Mouse (Mus musculus) liver, embryonic 14.5 days (tissue): ENCODE measurements around the gene AI854703. TPM values are rescaled to one million over a fixed set of nuclear protein-coding genes. Genes with fewer than 3 reads are reported as not detected.
A peak's percentile ranks its signal among the peaks of the same experiment; 100 is the strongest.

Source experiments
- ATAC-seq: fragments of 200-750 bp; cut with Nextera tagmentation; 2 replicates; pipeline ENCODE4 v1.8.0; 2017; ENCODE audit warnings: moderate number of reproducible peaks, mild to moderate bottlenecking, moderate library complexity; ENCODE audit not compliant: insufficient read depth
- DNase-seq, 3 experiments: peaks; one replicate each; pipeline ENCODE4 v3.0.0-alpha.2; 2012 to 2013; ENCODE audit warnings: low read depth in 3 of 3, low spot score in 3 of 3
- H3K27ac ChIP-seq: fragments of 300-500 bp; sonication (generic); 2 replicates; pipeline ENCODE4 v1.5.1; 2014; ENCODE audit warnings: moderate library complexity, mild to moderate bottlenecking, control low read depth, inconsistent platforms
- H3K27me3 ChIP-seq: fragments of 300-500 bp; sonication (generic); 2 replicates; pipeline ENCODE4 v1.6.1; 2014; ENCODE audit warnings: mild to moderate bottlenecking, low read length, moderate library complexity; ENCODE audit not compliant: control insufficient read depth, insufficient read depth
- H3K36me3 ChIP-seq: fragments of 300-500 bp; sonication (generic); replicated peaks from 2 replicates; pipeline ENCODE4 v1.6.1; 2014; ENCODE audit warnings: low read depth; ENCODE audit not compliant: control insufficient read depth, insufficient read depth
- H3K4me1 ChIP-seq, 2 experiments: fragments of 200-500 bp in 1 of 2; fragments of 300-500 bp in 1 of 2; sonication (generic) in 1 of 2; replicated peaks; 2 replicates each; pipeline ENCODE4 v1.6.1; 2012 to 2014; ENCODE audit warnings: antibody characterized with exemption in 1 of 2, inconsistent platforms in 1 of 2, low read length in 1 of 2; ENCODE audit not compliant: control insufficient read depth in 2 of 2, insufficient read depth in 2 of 2
- H3K4me2 ChIP-seq: fragments of 300-500 bp; sonication (generic); 2 replicates; pipeline ENCODE4 v1.6.1; 2014; ENCODE audit warnings: low read depth, mild to moderate bottlenecking, control low read depth, moderate library complexity
- H3K4me3 ChIP-seq, 2 experiments: fragments of 200-500 bp in 1 of 2; fragments of 300-500 bp in 1 of 2; sonication (generic) in 1 of 2; 2 replicates each; pipeline ENCODE4 v1.5.1; 2012 to 2014; ENCODE audit warnings: low read depth in 2 of 2, low read length in 2 of 2, mild to moderate bottlenecking in 2 of 2, control low read depth in 1 of 2, inconsistent platforms in 1 of 2, moderate library complexity in 1 of 2; ENCODE audit not compliant: insufficient read depth in 1 of 2
- H3K9ac ChIP-seq: fragments of 300-500 bp; sonication (generic); replicated peaks from 2 replicates; pipeline ENCODE4 v1.6.1; 2014; ENCODE audit warnings: mild to moderate bottlenecking, control low read depth, moderate library complexity
- H3K9me3 ChIP-seq: fragments of 300-500 bp; sonication (generic); 2 replicates; pipeline ENCODE4 v1.6.1; 2016; ENCODE audit warnings: low read length, mixed read lengths; ENCODE audit not compliant: control insufficient read depth
- CTCF ChIP-seq: IDR thresholded peaks from 2 replicates; pipeline ENCODE4 v1.5.1; 2016; ENCODE audit warnings: antibody characterized with exemption, low read depth, control low read depth
- EP300 ChIP-seq: IDR thresholded peaks from 2 replicates; pipeline ENCODE4 v1.6.1; 2016; ENCODE audit warnings: antibody characterized with exemption, low read depth
- WGBS: fragments of 180-500 bp; shearing (Covaris S2); extraction: QIAGEN DNeasy Blood & Tissue Kit; methylation state at CpG from one replicate; pipeline ENCODE4 v1.1.7; 2014; ENCODE audit not compliant: insufficient replicate concordance; 5-methylcytosine and 5-hydroxymethylcytosine counted together
- polyA plus RNA-seq, 2 experiments: library from polyadenylated mRNA; depleted of rRNA in 1 of 2; stranded (reverse) in 1 of 2; unstranded in 1 of 2; fragments of >200 nt; fragmentation: Nextera tagmentation in 1 of 2; extraction: Ambion mirVana in 1 of 2; gene quantifications; 2 replicates each; pipeline versions ENCODE4 v1.2.1 to v1.2.3; 2012 to 2014

Gene AI854703
- 0.31 and 0.34 TPM in 2 replicates for polyA plus RNA-seq (2012; rRNA removed)
- 0.06 and 0.27 TPM in 2 replicates for polyA plus RNA-seq (2014; fragmentation: Nextera tagmentation; extraction: Ambion mirVana)

DNA sequence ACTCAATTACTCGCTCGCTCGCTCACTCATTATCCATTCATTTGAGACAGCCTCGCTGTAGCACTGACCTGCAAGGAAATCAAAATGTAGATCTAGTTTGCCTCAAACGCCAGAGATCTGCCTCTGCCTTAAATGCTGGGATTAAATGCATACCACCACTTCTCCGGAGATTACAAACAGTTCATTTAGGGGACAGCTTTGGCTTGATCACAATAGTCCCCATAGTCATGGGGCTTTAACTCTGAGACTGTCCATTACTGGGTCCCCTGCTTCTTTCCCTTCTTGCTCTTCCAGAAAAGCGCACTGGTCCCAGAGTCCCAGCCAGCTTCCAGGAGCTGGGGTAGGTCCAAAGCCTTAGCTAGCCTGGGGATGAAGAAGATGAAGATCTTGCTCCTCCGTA is at the start of gene AI854703:
TSS of gene AI854703 (plus strand) at position 301 of the 400 bp plus-strand sequence.
- no peaks in the 10 kb centered on the region for H3K9me3 ChIP-seq
- ATAC-seq, result no peak
- TF ChIP-seq CTCF (no peak), EP300 (no peak)
- peak within 1 kb of the TSS; percentile 32 to 44 for H3K4me3 ChIP-seq
- no peaks in the 10 kb centered on the region for H3K36me3 ChIP-seq
- H3K4me2 ChIP-seq, result peak within 1 kb of the TSS; percentile 64
- no peak within 1 kb of the TSS for H3K27ac ChIP-seq
- WGBS, result 48% methylated on average over 8 of the region's 8 CpGs
- DNase-seq, result no peak
- H3K4me1 ChIP-seq, result no peaks in the 10 kb centered on the region
- peaks cover 10% of the 10 kb centered on the region for H3K27me3 ChIP-seq
- no peak within 1 kb of the TSS for H3K9ac ChIP-seq

DNA sequence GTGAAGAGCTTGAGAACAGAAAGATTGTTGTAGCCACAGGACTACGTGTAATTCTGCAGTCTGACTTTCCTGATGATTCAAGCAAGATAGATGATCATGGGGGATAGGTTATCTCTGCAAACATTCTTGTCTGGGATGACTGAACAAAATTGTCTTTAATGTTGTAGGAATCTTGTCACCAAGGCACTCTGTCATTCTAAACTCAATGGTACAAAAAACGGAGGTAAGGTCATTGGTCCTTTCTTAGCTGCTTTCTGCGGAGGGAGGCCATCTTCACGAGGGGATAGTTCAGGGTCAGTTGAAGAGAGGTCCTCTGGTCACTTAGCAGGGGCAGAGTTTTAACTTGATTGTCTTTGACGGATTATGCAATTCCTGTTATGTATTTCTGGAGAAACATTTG is 47.8 kb upstream of the AI854703 start:
- H3K27me3 ChIP-seq, result no peaks in the 10 kb centered on the region
- H3K4me1 ChIP-seq, result no peaks in the 10 kb centered on the region; a peak in 1 of 4 replicates
- 27% methylated on average over 5 of the region's 5 CpGs for WGBS
- no peak overlapping the region for H3K27ac ChIP-seq
- TF ChIP-seq CTCF, result no peak
- no peak for TF ChIP-seq EP300
- ATAC-seq (no peak), DNase-seq (no peak)
- H3K36me3 ChIP-seq, result no peaks in the 10 kb centered on the region
- H3K4me3 ChIP-seq, result no peak overlapping the region
- H3K9me3 ChIP-seq, result no peaks in the 10 kb centered on the region
- no peak overlapping the region for H3K4me2 ChIP-seq
- no peak overlapping the region for H3K9ac ChIP-seq

GRCm38 (mm10) chr6:48579215-48579648 is 47.3 kb upstream of the AI854703 start:
- H3K36me3 ChIP-seq, result no peaks in the 10 kb centered on the region
- no peak overlapping the region for H3K4me2 ChIP-seq
- DNase-seq, result no peak
- no peaks in the 10 kb centered on the region for H3K9me3 ChIP-seq
- H3K4me3 ChIP-seq, result no peak overlapping the region
- WGBS, result 3% methylated on average over 5 of the region's 5 CpGs
- H3K4me1 ChIP-seq, result no peaks in the 10 kb centered on the region; a peak in 1 of 4 replicates
- no peak overlapping the region for H3K9ac ChIP-seq
- ATAC-seq, result no peak
- TF ChIP-seq EP300 (no peak), CTCF (no peak)
- no peaks in the 10 kb centered on the region for H3K27me3 ChIP-seq
- H3K27ac ChIP-seq, result no peak overlapping the region

DNA sequence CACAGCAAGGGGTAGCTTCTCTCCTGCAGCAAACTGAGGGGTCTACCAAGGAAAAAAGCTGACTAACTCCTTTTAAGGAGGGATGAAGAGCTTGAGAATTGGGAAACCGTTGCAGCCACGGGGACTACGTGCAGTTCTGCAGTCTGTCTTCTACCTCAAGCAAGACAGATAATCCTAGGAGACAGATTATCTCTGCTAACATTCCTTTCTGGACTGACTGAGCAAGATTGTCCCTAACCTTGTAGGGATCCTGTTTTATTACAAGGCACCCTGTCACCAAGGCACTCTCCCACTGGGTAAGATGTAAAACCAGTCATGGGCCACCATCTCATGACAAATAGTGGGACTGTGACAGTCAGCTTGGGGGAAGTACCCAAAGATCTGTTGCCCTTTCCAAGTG is 45.3 kb upstream of the AI854703 start:
- H3K27ac ChIP-seq, result no peak overlapping the region
- H3K4me1 ChIP-seq, result no peaks in the 10 kb centered on the region; a peak in 1 of 4 replicates
- H3K27me3 ChIP-seq, result no peaks in the 10 kb centered on the region
- TF ChIP-seq EP300 (no peak), CTCF (no peak)
- H3K9me3 ChIP-seq, result no peaks in the 10 kb centered on the region
- DNase-seq (no peak), ATAC-seq (no peak)
- no peak overlapping the region for H3K9ac ChIP-seq
- no peak overlapping the region for H3K4me3 ChIP-seq
- 40% methylated on average over 3 of the region's 3 CpGs for WGBS
- no peaks in the 10 kb centered on the region for H3K36me3 ChIP-seq
- no peak overlapping the region for H3K4me2 ChIP-seq

DNA sequence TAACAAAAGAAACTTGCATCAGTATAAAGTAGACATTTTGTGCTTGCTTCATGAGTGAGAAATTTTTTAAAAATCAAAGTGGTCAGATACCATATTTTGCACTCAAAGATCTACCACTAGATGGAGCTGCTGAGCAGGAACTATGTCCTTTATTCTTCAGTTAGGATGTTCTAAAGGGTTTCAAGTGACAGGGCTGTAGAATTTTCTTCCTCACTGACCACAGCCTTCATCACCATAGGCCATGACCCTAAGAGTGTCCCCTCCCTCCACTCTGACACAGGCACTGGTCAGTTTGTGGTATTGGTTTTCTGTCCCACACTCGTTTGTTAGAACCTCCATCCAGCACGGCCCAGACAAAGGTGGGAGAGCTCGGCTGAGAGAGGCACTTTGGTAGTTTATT is 44.5 kb upstream of the AI854703 start:
- DNase-seq, result peak in 1 of 3 experiments; percentile 36
- H3K4me1 ChIP-seq, result no peaks in the 10 kb centered on the region; a peak in 1 of 4 replicates
- no peak overlapping the region for H3K4me2 ChIP-seq
- H3K36me3 ChIP-seq, result no peaks in the 10 kb centered on the region
- no peaks in the 10 kb centered on the region for H3K27me3 ChIP-seq
- no peak overlapping the region for H3K9ac ChIP-seq
- no peak overlapping the region for H3K4me3 ChIP-seq
- 52% methylated on average over 3 of the region's 3 CpGs for WGBS
- ATAC-seq, result no peak
- H3K27ac ChIP-seq, result no peak overlapping the region
- no peak for TF ChIP-seq EP300
- TF ChIP-seq CTCF, result peak; percentile 62
- no peaks in the 10 kb centered on the region for H3K9me3 ChIP-seq
